Mouse (Mus musculus): ENCODE data around the gene Ep400.

Gene Ep400

GRCm38 (mm10) chr5:110665486-110666121 is 104.9 kb downstream of the Ep400 start:
- DNase-seq (ENCODE audit: low read depth, low spot score) = no peak

- DNase-seq (ENCODE audit: low read depth, low spot score) = no peak
Observed at GRCm38 (mm10) chr5:110664750-110665269, 105.7 kb downstream of the Ep400 start.

- no peak for DNase-seq (ENCODE audit: low read depth, low spot score)
Observed at GRCm38 (mm10) chr5:110664041-110664440, 106.5 kb downstream of the Ep400 start.

GRCm38 (mm10) chr5:110659682-110660081 is 110.8 kb downstream of the Ep400 start:
- no peak for DNase-seq (ENCODE audit: low read depth, low spot score)

- DNase-seq (ENCODE audit: low read depth, low spot score) = no peak
Observed at GRCm38 (mm10) chr5:110653686-110654085, 116.8 kb downstream of the Ep400 start.

- peak; percentile 90 for DNase-seq (ENCODE audit: low read depth, low spot score)
Observed at GRCm38 (mm10) chr5:110652719-110653648, 117.5 kb downstream of the Ep400 start, which contains the start of the genes Noc4l and Ddx51. Gene Noc4l (minus strand): TSS chr5:110653417. Gene Ddx51 (plus strand): TSS chr5:110653451.

GRCm38 (mm10) chr5:110646377-110646776 is 124.1 kb downstream of the Ep400 start:
- no peak for DNase-seq (ENCODE audit: low read depth, low spot score)

GRCm38 (mm10) chr5:110639459-110639858 is 131.1 kb downstream of the Ep400 start:
- DNase-seq (ENCODE audit: low read depth, low spot score) = peak; percentile 56

- no peak for DNase-seq (ENCODE audit: low read depth, low spot score)
Observed at GRCm38 (mm10) chr5:110638306-110639074, 132.0 kb downstream of the Ep400 start.

- DNase-seq (ENCODE audit: low read depth, low spot score) = no peak
Observed at GRCm38 (mm10) chr5:110635951-110636707, 134.4 kb downstream of the Ep400 start.

- DNase-seq (ENCODE audit: low read depth, low spot score) = peak; percentile 17
Observed at GRCm38 (mm10) chr5:110629525-110630120, 140.9 kb downstream of the Ep400 start.

GRCm38 (mm10) chr5:110628156-110628555 is 142.4 kb downstream of the Ep400 start:
- no peak for DNase-seq (ENCODE audit: low read depth, low spot score)

- DNase-seq (ENCODE audit: low read depth, low spot score) = no peak
Observed at GRCm38 (mm10) chr5:110627351-110627750, 143.2 kb downstream of the Ep400 start.

- no peak for DNase-seq (ENCODE audit: low read depth, low spot score)
Observed at GRCm38 (mm10) chr5:110624319-110624718, 146.2 kb downstream of the Ep400 start.

- no peak for DNase-seq (ENCODE audit: low read depth, low spot score)
Observed at GRCm38 (mm10) chr5:110619226-110619625, 151.3 kb downstream of the Ep400 start.
